Mouse (Mus musculus) liver, postnatal 0 days (tissue): ENCODE measurements around the gene Hrasls5.

ENCODE experiments used
- CTCF ChIP-seq: sonication (generic); IDR thresholded peaks from 2 replicates; pipeline ENCODE4 v1.5.1; 2016; ENCODE audit warnings: antibody characterized with exemption, low read depth
- EP300 ChIP-seq: IDR thresholded peaks from 2 replicates; pipeline ENCODE4 v1.6.1; 2016; ENCODE audit warnings: antibody characterized with exemption, low read depth, mild to moderate bottlenecking

- TF ChIP-seq CTCF (no peak), EP300 (no peak)
Observed at GRCm38 (mm10) chr19:7583599-7583998, 28.7 kb upstream of the Hrasls5 start.
